Mouse (Mus musculus) stomach, embryonic 16.5 days (tissue): ENCODE measurements at regions not wholly inside any gene's neighbourhood (a gene's known extent, or its start where the extent isn't known, plus 50 kb on each side); places are given as distances from the start of the nearest gene placed in this dataset.

Experiments
- ATAC-seq: fragments of 200-750 bp; cut with Nextera tagmentation; 2 replicates; pipeline ENCODE4 v1.8.0; 2017; ENCODE audit warnings: moderate number of reproducible peaks, moderate TSS enrichment; ENCODE audit not compliant: insufficient read depth, low FRiP score
- H3K27ac ChIP-seq: fragments of 300-500 bp; sonication (generic); 2 replicates; pipeline ENCODE4 v1.5.1; 2014; ENCODE audit warnings: low read length
- H3K27me3 ChIP-seq: fragments of 300-500 bp; sonication (generic); 2 replicates; pipeline ENCODE4 v1.6.1; 2014; ENCODE audit warnings: low read length, control low read depth, mixed read lengths; ENCODE audit not compliant: control insufficient read depth, insufficient read depth
- H3K36me3 ChIP-seq: fragments of 300-500 bp; sonication (generic); 2 replicates; pipeline ENCODE4 v1.6.1; 2014; ENCODE audit warnings: low read length; ENCODE audit not compliant: control insufficient read depth, insufficient read depth
- H3K4me1 ChIP-seq: fragments of 300-500 bp; sonication (generic); 2 replicates; pipeline ENCODE4 v1.6.1; 2014; ENCODE audit warnings: low read length, control low read depth, mixed read lengths; ENCODE audit not compliant: control insufficient read depth, insufficient read depth
- H3K4me2 ChIP-seq: fragments of 300-500 bp; sonication (generic); 2 replicates; pipeline ENCODE4 v1.6.1; 2014; ENCODE audit warnings: low read depth, low read length, mixed read lengths
- H3K4me3 ChIP-seq: fragments of 300-500 bp; sonication (generic); replicated peaks from 2 replicates; pipeline ENCODE4 v1.5.1; 2014; ENCODE audit warnings: mild to moderate bottlenecking, low read length
- H3K9ac ChIP-seq: fragments of 300-500 bp; sonication (generic); 2 replicates; pipeline ENCODE4 v1.6.1; 2014; ENCODE audit warnings: low read length
- H3K9me3 ChIP-seq: fragments of 300-500 bp; sonication (generic); replicated peaks from 2 replicates; pipeline ENCODE4 v1.6.1; 2016; ENCODE audit warnings: low read length, control low read depth; ENCODE audit not compliant: control insufficient read depth
- WGBS: fragments of 180-500 bp; shearing (Covaris S2); extraction: QIAGEN DNeasy Blood & Tissue Kit; methylation state at CpG from one replicate; pipeline ENCODE4 v1.1.7; 2014; 5-methylcytosine and 5-hydroxymethylcytosine counted together

- Histone ChIP-seq H3K4me1 (no peaks in the 10 kb centered on the region), H3K4me2 (no peak overlapping the region), H3K27me3 (no peaks in the 10 kb centered on the region), H3K36me3 (no peaks in the 10 kb centered on the region), H3K9me3 (no peaks in the 10 kb centered on the region), H3K27ac (no peak overlapping the region), H3K9ac (no peak overlapping the region), H3K4me3 (no peak overlapping the region)
- WGBS, result 65% methylated on average over 7 of the region's 7 CpGs
- no peak for ATAC-seq
These were observed 332.6 kb upstream of the Zfp462 start for GRCm38 (mm10) chr4:54611990-54612980.

- H3K9ac ChIP-seq, result no peak overlapping the region
- no peak overlapping the region for H3K4me2 ChIP-seq
- no peak overlapping the region for H3K27ac ChIP-seq
- ATAC-seq, result no peak
- WGBS, result 68% methylated on average over 3 of the region's 3 CpGs
- H3K4me1 ChIP-seq, result no peaks in the 10 kb centered on the region
- no peak overlapping the region for H3K4me3 ChIP-seq
- no peaks in the 10 kb centered on the region for H3K9me3 ChIP-seq
- H3K27me3 ChIP-seq, result no peaks in the 10 kb centered on the region
- H3K36me3 ChIP-seq, result no peaks in the 10 kb centered on the region
These were observed 331.8 kb upstream of the Zfp462 start for GRCm38 (mm10) chr4:54613076-54613475.

GRCm38 (mm10) chr4:54613611-54614010, 331.2 kb upstream of the Zfp462 start:
- Histone ChIP-seq H3K36me3 (no peaks in the 10 kb centered on the region), H3K4me3 (no peak overlapping the region), H3K4me1 (no peaks in the 10 kb centered on the region), H3K27me3 (no peaks in the 10 kb centered on the region), H3K4me2 (no peak overlapping the region), H3K27ac (no peak overlapping the region), H3K9ac (no peak overlapping the region), H3K9me3 (no peaks in the 10 kb centered on the region)
- 82% methylated on average over 2 of the region's 2 CpGs for WGBS
- no peak for ATAC-seq

- no peaks in the 10 kb centered on the region for H3K36me3 ChIP-seq
- H3K4me2 ChIP-seq, result no peak overlapping the region
- WGBS, result 3% methylated on average over 1 of the region's 1 CpGs
- ATAC-seq, result no peak
- no peaks in the 10 kb centered on the region for H3K27me3 ChIP-seq
- no peaks in the 10 kb centered on the region for H3K4me1 ChIP-seq
- H3K27ac ChIP-seq, result no peak overlapping the region
- no peaks in the 10 kb centered on the region for H3K9me3 ChIP-seq
- no peak overlapping the region for H3K4me3 ChIP-seq
- no peak overlapping the region for H3K9ac ChIP-seq
These were observed 329.0 kb upstream of the Zfp462 start for GRCm38 (mm10) chr4:54615886-54616285.

GRCm38 (mm10) chr4:54624024-54624873, 320.6 kb upstream of the Zfp462 start:
- Histone ChIP-seq H3K9me3 (peaks cover 6% of the 10 kb centered on the region; the same call in 1 of the 2 replicates), H3K36me3 (no peaks in the 10 kb centered on the region), H3K27ac (no peak overlapping the region), H3K4me3 (no peak overlapping the region), H3K9ac (no peak overlapping the region), H3K4me2 (no peak overlapping the region), H3K27me3 (no peaks in the 10 kb centered on the region), H3K4me1 (no peaks in the 10 kb centered on the region)
- 81% methylated on average over 20 of the region's 20 CpGs for WGBS
- ATAC-seq, result no peak

- Histone ChIP-seq H3K4me2 (no peak overlapping the region), H3K4me1 (no peaks in the 10 kb centered on the region), H3K36me3 (no peaks in the 10 kb centered on the region), H3K9me3 (no peaks in the 10 kb centered on the region), H3K27ac (no peak overlapping the region), H3K9ac (no peak overlapping the region), H3K4me3 (no peak overlapping the region), H3K27me3 (no peaks in the 10 kb centered on the region)
- 31% methylated on average over 3 of the region's 3 CpGs for WGBS
- ATAC-seq, result no peak
These were observed 307.7 kb upstream of the Zfp462 start for GRCm38 (mm10) chr4:54636986-54637641.

DNA sequence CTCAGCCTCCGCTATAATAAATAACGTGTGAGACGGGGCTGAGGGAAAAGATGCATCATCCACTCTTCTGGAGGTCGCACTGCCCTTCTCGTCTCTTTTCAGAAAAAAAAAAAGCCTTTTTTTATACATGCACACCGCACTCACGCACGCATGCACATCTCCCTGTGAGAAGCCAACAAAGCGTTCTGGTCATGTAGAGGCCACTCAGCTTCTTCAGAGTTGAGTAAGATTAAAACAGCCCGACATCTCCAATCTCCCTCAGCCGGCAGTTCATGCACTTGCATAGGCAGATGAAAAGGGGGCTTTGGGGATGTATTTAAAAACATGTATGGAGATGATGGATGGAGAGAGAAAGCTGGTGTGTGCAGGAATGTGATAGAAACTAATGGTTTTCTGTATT, 298.8 kb upstream of the Zfp462 start:
- no peaks in the 10 kb centered on the region for H3K4me1 ChIP-seq
- no peak overlapping the region for H3K4me3 ChIP-seq
- no peaks in the 10 kb centered on the region for H3K36me3 ChIP-seq
- no peak overlapping the region for H3K4me2 ChIP-seq
- WGBS, result 60% methylated on average over 11 of the region's 11 CpGs
- H3K27ac ChIP-seq, result no peak overlapping the region
- no peaks in the 10 kb centered on the region for H3K9me3 ChIP-seq
- H3K9ac ChIP-seq, result no peak overlapping the region
- no peaks in the 10 kb centered on the region for H3K27me3 ChIP-seq
- no peak for ATAC-seq

DNA sequence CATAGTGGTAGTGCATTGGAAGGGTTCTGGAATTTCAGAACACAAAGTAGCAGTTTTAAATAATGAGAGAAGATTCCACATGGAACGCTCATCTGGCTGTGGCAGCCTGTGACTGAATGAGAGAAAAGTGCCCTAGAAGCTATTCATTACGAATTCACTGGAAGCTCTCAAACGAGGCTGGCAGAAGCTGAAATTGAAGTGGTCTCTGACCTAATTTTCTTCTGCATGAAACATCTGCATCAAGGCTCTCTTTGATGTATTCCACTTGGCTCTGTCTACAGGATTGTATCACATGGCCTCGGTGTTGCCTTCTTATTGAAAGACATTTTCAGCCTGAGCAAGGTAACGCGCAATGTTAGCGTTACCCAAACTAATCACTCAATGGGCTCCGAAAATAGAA, 298.4 kb upstream of the Zfp462 start:
- 53% methylated on average over 8 of the region's 8 CpGs for WGBS
- no peaks in the 10 kb centered on the region for H3K36me3 ChIP-seq
- H3K4me1 ChIP-seq, result no peaks in the 10 kb centered on the region
- ATAC-seq, result no peak
- H3K4me3 ChIP-seq, result no peak overlapping the region
- no peak overlapping the region for H3K9ac ChIP-seq
- no peaks in the 10 kb centered on the region for H3K27me3 ChIP-seq
- no peak overlapping the region for H3K27ac ChIP-seq
- no peaks in the 10 kb centered on the region for H3K9me3 ChIP-seq
- no peak overlapping the region for H3K4me2 ChIP-seq
